In genomic region chr11:75347188-75347585, GRCm38 (mm10) we compare ENCODE assay signal across 9 mouse cellular contexts. TPM values are rescaled to one million over a fixed set of nuclear protein-coding genes. Genes with fewer than 3 reads are reported as not detected.
DNase-seq lines count a peak whose midpoint lies in the region; ATAC-seq and TF ChIP-seq lines count a peak whose summit lies in the region.
"Had no signal": no experiment of that assay in that cellular context is flagged by ENCODE, and none has a peak within 500 bp of the region (broad histone marks: within the 10 kb centered on the region; RNA-seq: fewer than 3 reads in every experiment).

No protein-coding gene starts in this region.

- no peaks in the 10 kb centered on the region for H3K27me3 ChIP-seq in cerebellum, adult 2 months (ENCODE audit: control insufficient read depth, insufficient read depth, low read length)
- H3K27me3 ChIP-seq in forebrain, embryonic 15.5 days: no peaks in the 10 kb centered on the region
- no peaks in the 10 kb centered on the region for H3K27me3 ChIP-seq in liver, embryonic 13.5 days

- H3K36me3 ChIP-seq in forebrain, embryonic 15.5 days: no peaks in the 10 kb centered on the region
- H3K36me3 ChIP-seq in liver, embryonic 13.5 days: peaks cover 4% of the 10 kb centered on the region

- H3K4me2 ChIP-seq in forebrain, embryonic 15.5 days (replicated peaks): peak overlapping the region; percentile 91
- peak overlapping the region; percentile 87 for H3K4me2 ChIP-seq in liver, embryonic 13.5 days

- WGBS in cerebellum, adult 2 months: 25% methylated on average over 10 of the region's 10 CpGs
- 43% methylated on average over 10 of the region's 10 CpGs for WGBS in forebrain, embryonic 15.5 days
- WGBS in liver, embryonic 13.5 days (ENCODE audit: insufficient replicate concordance): 41% methylated on average over 10 of the region's 10 CpGs

- TF ChIP-seq CTCF in cerebellum, adult 2 months (IDR thresholded peaks at IDR 0.05; ENCODE audit: borderline replicate concordance, insufficient read depth, low read depth, low read length): no peak

- H3K9ac ChIP-seq in forebrain, embryonic 15.5 days (replicated peaks): peak overlapping the region; percentile 84; the same call in 1 of the 2 replicates
- peak overlapping the region; percentile 96 for H3K9ac ChIP-seq in liver, embryonic 13.5 days

- no peak for ATAC-seq in forebrain, embryonic 15.5 days (replicated peaks)
- no peak for ATAC-seq in liver, embryonic 13.5 days (ENCODE audit: low read depth)

- H3K27ac ChIP-seq in cerebellum, adult 2 months (ENCODE audit: insufficient read depth, low read length): no peak overlapping the region
- no peak overlapping the region for H3K27ac ChIP-seq in forebrain, embryonic 15.5 days (replicated peaks)
- H3K27ac ChIP-seq in liver, embryonic 13.5 days: peak overlapping the region; percentile 85

- no peaks in the 10 kb centered on the region for H3K9me3 ChIP-seq in forebrain, embryonic 15.5 days
- H3K9me3 ChIP-seq in liver, embryonic 13.5 days (replicated peaks): no peaks in the 10 kb centered on the region

- H3K4me1 ChIP-seq in cerebellum, adult 2 months (ENCODE audit: control insufficient read depth, insufficient read depth, low read length): peaks cover 2% of the 10 kb centered on the region
- peaks cover 20% of the 10 kb centered on the region for H3K4me1 ChIP-seq in forebrain, embryonic 15.5 days
- H3K4me1 ChIP-seq in liver, embryonic 13.5 days (replicated peaks): peaks cover 68% of the 10 kb centered on the region

- no peak for DNase-seq in cerebellum, adult 2 months
- no peak for DNase-seq in cerebellum, postnatal 25 days
- DNase-seq in 3134 (ENCODE audit: extremely low read depth, insufficient read length, low spot score): peak; percentile 24
- DNase-seq in liver, embryonic 13.5 days: no peak
- DNase-seq in spleen, adult 18-20 months: no peak
- DNase-seq in frontal cortex, postnatal 25 days (ENCODE audit: low spot score in 2 of 2): no peak
- no peak for DNase-seq in adrenal gland, postnatal 36 days
- DNase-seq: gastrocnemius, postnatal 25 days had no signal

- peak overlapping the region; percentile 77 for H3K4me3 ChIP-seq in cerebellum, adult 2 months (replicated peaks; ENCODE audit: insufficient read depth, low read depth, low read length)
- peak overlapping the region; percentile 91 for H3K4me3 ChIP-seq in forebrain, embryonic 15.5 days
- H3K4me3 ChIP-seq in liver, embryonic 13.5 days (replicated peaks): peak overlapping the region; percentile 99

- no peak for TF ChIP-seq POLR2A in cerebellum, adult 2 months (IDR thresholded peaks at IDR 0.05; ENCODE audit: borderline replicate concordance, insufficient read depth, low read length)

RNA-seq across cellular contexts. Expression of gene Rpa1, which starts 0.9 kb away (rescaled TPM):
- polyA plus RNA-seq in cerebellum, adult 2 months (2012; rRNA removed): 59.3 and 64.2 TPM in 2 replicates
- 67.0 and 71.6 TPM in 2 replicates for polyA plus RNA-seq in forebrain, embryonic 15.5 days (2015; fragmentation: Nextera tagmentation; extraction: Ambion mirVana)
- 113 and 137 TPM in 2 replicates for polyA plus RNA-seq in liver, embryonic 13.5 days (2015; fragmentation: Nextera tagmentation; extraction: Ambion mirVana)
- total RNA-seq in adrenal gland, postnatal 36 days (2021): 10 to 100 TPM; 51.3 to 56.1 TPM

RNA-seq across cellular contexts. Expression of gene Smyd4, which starts 1.0 kb away (rescaled TPM):
- 9.1 and 9.2 TPM in 2 replicates for polyA plus RNA-seq in cerebellum, adult 2 months (2012; rRNA removed)
- polyA plus RNA-seq in forebrain, embryonic 15.5 days (2015; fragmentation: Nextera tagmentation; extraction: Ambion mirVana): 17.0 and 17.4 TPM in 2 replicates
- 5.1 and 6.6 TPM in 2 replicates for polyA plus RNA-seq in liver, embryonic 13.5 days (2015; fragmentation: Nextera tagmentation; extraction: Ambion mirVana)
- 10 to 100 TPM in 1 of 2 experiments, 1 to 10 TPM in 1; 9.9 to 10.9 TPM for total RNA-seq in adrenal gland, postnatal 36 days (2021)
